In genomic region chr15:6431777-6432176, GRCm38 (mm10) we compare ENCODE assay signal across 17 mouse cellular contexts. TPM values are rescaled to one million over a fixed set of nuclear protein-coding genes. Genes with fewer than 3 reads are reported as not detected.
DNase-seq lines count a peak whose midpoint lies in the region; ATAC-seq lines count a peak whose summit lies in the region.
"Had no signal": no experiment of that assay in that cellular context is flagged by ENCODE, and none has a peak within 500 bp of the region (broad histone marks: within the 10 kb centered on the region; RNA-seq: fewer than 3 reads in every experiment).

No protein-coding gene starts in this region.

- H3K9me3 ChIP-seq in embryonic facial prominence, embryonic 13.5 days: no peaks in the 10 kb centered on the region
- no peaks in the 10 kb centered on the region; the same call in 1 of the 2 replicates for H3K9me3 ChIP-seq in embryonic facial prominence, embryonic 10.5 days
- H3K9me3 ChIP-seq in kidney, embryonic 16.5 days (ENCODE audit: low read length): no peaks in the 10 kb centered on the region
- no peaks in the 10 kb centered on the region for H3K9me3 ChIP-seq in kidney, embryonic 14.5 days (ENCODE audit: control insufficient read depth, low read length)
- H3K9me3 ChIP-seq in neural tube, embryonic 15.5 days (replicated peaks): no peaks in the 10 kb centered on the region
- H3K9me3 ChIP-seq: heart, embryonic 13.5 days; limb, embryonic 13.5 days had no signal

- no peak overlapping the region for H3K9ac ChIP-seq in embryonic facial prominence, embryonic 13.5 days
- H3K9ac ChIP-seq in kidney, embryonic 16.5 days (replicated peaks; ENCODE audit: low read length): no peak overlapping the region
- H3K9ac ChIP-seq in kidney, embryonic 14.5 days (ENCODE audit: low read depth, low read length): no peak overlapping the region
- no peak overlapping the region for H3K9ac ChIP-seq in neural tube, embryonic 15.5 days (replicated peaks)
- H3K9ac ChIP-seq: heart, embryonic 13.5 days; limb, embryonic 13.5 days had no signal

- no peak overlapping the region for H3K4me2 ChIP-seq in embryonic facial prominence, embryonic 13.5 days
- H3K4me2 ChIP-seq in kidney, embryonic 16.5 days (replicated peaks; ENCODE audit: low read depth, low read length): no peak overlapping the region
- no peak overlapping the region for H3K4me2 ChIP-seq in kidney, embryonic 14.5 days (replicated peaks; ENCODE audit: low read depth, low read length)
- no peak overlapping the region for H3K4me2 ChIP-seq in neural tube, embryonic 15.5 days
- H3K4me2 ChIP-seq: heart, embryonic 13.5 days; limb, embryonic 13.5 days had no signal

- peak overlapping the region; percentile 23; the same call in 1 of the 2 replicates for H3K27ac ChIP-seq in embryonic facial prominence, embryonic 13.5 days
- H3K27ac ChIP-seq in embryonic facial prominence, embryonic 10.5 days (replicated peaks): no peak overlapping the region
- peak overlapping the region; percentile 48; the same call in 1 of the 2 replicates for H3K27ac ChIP-seq in kidney, embryonic 16.5 days (ENCODE audit: low read length)
- H3K27ac ChIP-seq in kidney, embryonic 14.5 days (ENCODE audit: low read depth, low read length): no peak overlapping the region
- H3K27ac ChIP-seq in neural tube, embryonic 15.5 days (replicated peaks): no peak overlapping the region
- H3K27ac ChIP-seq: heart, embryonic 13.5 days; limb, embryonic 13.5 days had no signal

- 0 out of 2 replicates have a peak, but pooled peaks cover 6% of the 10 kb centered on the region for H3K4me1 ChIP-seq in embryonic facial prominence, embryonic 13.5 days
- H3K4me1 ChIP-seq in embryonic facial prominence, embryonic 10.5 days: no peaks in the 10 kb centered on the region
- H3K4me1 ChIP-seq in kidney, embryonic 16.5 days (ENCODE audit: insufficient read depth, low read length): 0 out of 2 replicates have a peak, but pooled peaks cover 4% of the 10 kb centered on the region
- no peaks in the 10 kb centered on the region for H3K4me1 ChIP-seq in kidney, embryonic 14.5 days (ENCODE audit: control insufficient read depth, insufficient read depth, low read length)
- H3K4me1 ChIP-seq in neural tube, embryonic 15.5 days: no peaks in the 10 kb centered on the region
- H3K4me1 ChIP-seq: heart, embryonic 13.5 days; limb, embryonic 13.5 days had no signal

- intact Hi-C loops in gastrocnemius, postnatal 14 days (cut with DNase I; ENCODE audit: low total_unique reads): loop anchor here (5.0 kb wide), 1 partner anchor 194 kb away; no protein-coding TSS in a partner anchor

- ATAC-seq in embryonic facial prominence, embryonic 13.5 days (ENCODE audit: insufficient number of reproducible peaks, insufficient read depth, low FRiP score, low TSS enrichment, low read depth): no peak
- ATAC-seq in kidney, embryonic 16.5 days (ENCODE audit: low FRiP score, low TSS enrichment): no peak
- no peak for ATAC-seq in kidney, embryonic 14.5 days (ENCODE audit: low FRiP score, low TSS enrichment)
- peak; percentile 59 for ATAC-seq in neural tube, embryonic 15.5 days (ENCODE audit: low FRiP score)
- ATAC-seq in CD4-positive, CD25-positive, alpha-beta regulatory T cell, adult 4 months: no peak

- 78% methylated on average over 7 of the region's 7 CpGs for WGBS in embryonic facial prominence, embryonic 13.5 days
- 75% methylated on average over 7 of the region's 7 CpGs for WGBS in embryonic facial prominence, embryonic 10.5 days
- WGBS in kidney, embryonic 16.5 days: 88% methylated on average over 7 of the region's 7 CpGs
- WGBS in kidney, embryonic 14.5 days: 85% methylated on average over 7 of the region's 7 CpGs
- 55% methylated on average over 7 of the region's 7 CpGs for WGBS in neural tube, embryonic 15.5 days

- no peak overlapping the region for H3K4me3 ChIP-seq in embryonic facial prominence, embryonic 13.5 days
- H3K4me3 ChIP-seq in embryonic facial prominence, embryonic 10.5 days: no peak overlapping the region
- no peak overlapping the region for H3K4me3 ChIP-seq in kidney, embryonic 16.5 days (ENCODE audit: low read length)
- no peak overlapping the region for H3K4me3 ChIP-seq in kidney, embryonic 14.5 days (ENCODE audit: low read length)
- no peak overlapping the region for H3K4me3 ChIP-seq in neural tube, embryonic 15.5 days (replicated peaks)
- H3K4me3 ChIP-seq: heart, embryonic 13.5 days; limb, embryonic 13.5 days; myocyte had no signal

- no peak for DNase-seq in embryonic facial prominence, embryonic 10.5 days (ENCODE audit: low spot score)
- no peak for DNase-seq in neural tube, embryonic 10.5 days (ENCODE audit: extremely low spot score, low spot score)
- no peak for DNase-seq in gastrocnemius, postnatal 14 days
- DNase-seq: adrenal gland, postnatal 14 days; thymus, postnatal 36 days had no signal

- H3K36me3 ChIP-seq in embryonic facial prominence, embryonic 13.5 days: peaks cover 70% of the 10 kb centered on the region
- peaks cover 56% of the 10 kb centered on the region for H3K36me3 ChIP-seq in embryonic facial prominence, embryonic 10.5 days (replicated peaks)
- peaks cover 32% of the 10 kb centered on the region for H3K36me3 ChIP-seq in kidney, embryonic 16.5 days (ENCODE audit: insufficient read depth, low read length)
- peaks cover 15% of the 10 kb centered on the region for H3K36me3 ChIP-seq in kidney, embryonic 14.5 days (ENCODE audit: control insufficient read depth, insufficient read depth, low read length)
- no peaks in the 10 kb centered on the region for H3K36me3 ChIP-seq in neural tube, embryonic 15.5 days

- no peaks in the 10 kb centered on the region for H3K27me3 ChIP-seq in embryonic facial prominence, embryonic 13.5 days
- no peaks in the 10 kb centered on the region for H3K27me3 ChIP-seq in embryonic facial prominence, embryonic 10.5 days (replicated peaks; ENCODE audit: low read depth, poor library complexity, severe bottlenecking)
- no peaks in the 10 kb centered on the region for H3K27me3 ChIP-seq in kidney, embryonic 16.5 days (ENCODE audit: insufficient read depth, low read length)
- H3K27me3 ChIP-seq in kidney, embryonic 14.5 days (ENCODE audit: control insufficient read depth, insufficient read depth, low read length): no peaks in the 10 kb centered on the region
- no peaks in the 10 kb centered on the region for H3K27me3 ChIP-seq in neural tube, embryonic 15.5 days (replicated peaks)
- H3K27me3 ChIP-seq: heart, embryonic 13.5 days; limb, embryonic 13.5 days had no signal

RNA-seq across cellular contexts. Expression of gene C9, which starts 13.3 kb away (rescaled TPM):
- not detected in 2 replicates for polyA plus RNA-seq in embryonic facial prominence, embryonic 13.5 days (2015; fragmentation: Nextera tagmentation; extraction: Ambion mirVana)
- not detected in 2 replicates for polyA plus RNA-seq in embryonic facial prominence, embryonic 10.5 days (2016; fragmentation: Nextera tagmentation; extraction: Ambion mirVana)
- polyA plus RNA-seq in kidney, embryonic 16.5 days (2015; fragmentation: Nextera tagmentation; extraction: Ambion mirVana): not detected in 2 replicates
- polyA plus RNA-seq in kidney, embryonic 14.5 days (2014; fragmentation: Nextera tagmentation; extraction: Ambion mirVana): not detected in 2 replicates
- 1.5 TPM in 1 of 2 replicates, not detected in the other for polyA plus RNA-seq in neural tube, embryonic 15.5 days (2015; fragmentation: Nextera tagmentation; extraction: Ambion mirVana)
- not detected for polyA plus RNA-seq in CD4-positive, CD25-positive, alpha-beta regulatory T cell, adult 4 months (2017; shearing (Covaris generic))
- not detected for total RNA-seq in gastrocnemius, postnatal 14 days (2021)
- total RNA-seq: gastrocnemius, postnatal 4 days; hematopoietic stem cell, adult 5-6 weeks; layer of hippocampus, postnatal 14 days; megakaryocyte progenitor cell, adult 5-6 weeks had no signal
- polyA plus RNA-seq: heart, embryonic 13.5 days; limb, embryonic 13.5 days; myocyte had no signal

Comparison
In these comparisons a context has a peak if more than half of its experiments do, and no peak if none do; other contexts are left out.
1. H3K27ac ChIP-seq: peak in embryonic facial prominence, embryonic 13.5 days (single experiment) and kidney, embryonic 16.5 days (single experiment); none in embryonic facial prominence, embryonic 10.5 days (single experiment), kidney, embryonic 14.5 days (single experiment) and neural tube, embryonic 15.5 days (single experiment).